Mouse (Mus musculus) urinary bladder, adult 2 months (tissue): ENCODE data around the gene Fstl1. TPM values are rescaled to one million over a fixed set of nuclear protein-coding genes. Genes with fewer than 3 reads are reported as not detected.

Source experiments
- DNase-seq: peaks from one replicate; pipeline ENCODE4 v3.0.0; 2022; ENCODE audit warnings: low spot score
- polyA plus RNA-seq: library from polyadenylated mRNA; depleted of rRNA; stranded (reverse); fragments of >200 nt; gene quantifications from 2 replicates; pipeline ENCODE4 v1.2.3, GENCODE M21; 2012

The Fstl1 gene
- polyA plus RNA-seq, 1 experiment: 266 TPM

DNA sequence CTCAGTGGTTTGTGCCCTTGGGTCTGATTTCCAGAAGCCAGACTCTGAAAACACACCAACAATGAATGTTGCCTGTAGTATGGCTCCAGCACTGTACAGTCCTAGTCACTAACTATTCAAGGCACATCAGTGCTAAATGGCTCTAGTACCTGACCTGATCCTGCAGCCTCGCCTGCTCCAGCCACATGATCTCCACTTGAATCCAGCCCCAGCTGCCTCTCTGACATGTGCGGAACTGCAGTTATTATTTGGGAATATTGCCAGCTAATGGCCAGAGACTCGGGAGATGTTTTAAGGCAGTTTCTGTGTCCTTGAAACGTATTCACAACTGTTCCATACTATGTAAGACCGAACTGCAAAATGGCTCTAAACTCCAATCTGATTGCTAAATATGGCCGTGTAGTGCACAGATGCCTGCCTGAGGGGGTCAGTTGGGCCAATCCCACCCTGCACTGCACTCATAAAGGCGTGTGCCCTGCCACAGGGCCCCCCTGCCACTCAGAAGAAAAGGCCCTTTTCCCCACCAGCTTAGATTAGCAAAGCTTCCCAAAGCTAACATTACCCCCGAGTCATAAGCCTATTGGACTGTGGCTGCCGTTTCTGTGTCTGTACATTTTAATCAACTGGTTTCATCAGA, 11.0 kb downstream of the Fstl1 start:
- DNase-seq: no peak

DNA sequence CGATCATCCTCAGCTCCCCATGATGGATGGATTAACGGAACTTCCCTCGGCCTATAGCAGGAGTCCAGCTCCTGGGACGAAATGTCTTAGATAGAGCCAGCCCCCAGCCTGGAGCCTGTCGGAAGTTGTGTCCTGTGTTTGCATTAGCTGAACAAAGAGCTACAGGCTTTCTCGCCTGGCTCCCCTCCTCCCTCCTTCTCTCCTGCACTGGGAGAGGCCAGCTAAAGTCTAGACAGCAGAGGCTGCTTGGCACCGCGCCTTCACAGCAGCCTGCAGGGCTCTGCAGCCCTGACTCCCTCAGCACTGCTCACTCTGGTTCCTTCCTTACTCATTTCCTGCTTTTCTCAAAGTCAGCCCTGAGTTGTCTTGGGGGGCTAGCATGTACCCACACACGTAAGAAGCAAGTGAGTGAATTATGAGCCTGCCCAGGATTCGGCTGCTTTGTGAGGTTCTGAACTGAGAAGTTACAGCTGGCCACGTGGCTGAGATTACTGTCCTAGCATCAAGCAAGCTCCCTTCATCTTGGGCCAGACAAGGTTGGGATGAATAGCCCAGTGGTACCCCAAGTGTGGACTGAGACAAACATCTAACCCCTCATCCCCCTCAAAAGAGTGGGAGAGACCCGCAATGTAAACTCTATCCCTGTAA, 11.8 kb downstream of the Fstl1 start:
- DNase-seq: no peak

DNA sequence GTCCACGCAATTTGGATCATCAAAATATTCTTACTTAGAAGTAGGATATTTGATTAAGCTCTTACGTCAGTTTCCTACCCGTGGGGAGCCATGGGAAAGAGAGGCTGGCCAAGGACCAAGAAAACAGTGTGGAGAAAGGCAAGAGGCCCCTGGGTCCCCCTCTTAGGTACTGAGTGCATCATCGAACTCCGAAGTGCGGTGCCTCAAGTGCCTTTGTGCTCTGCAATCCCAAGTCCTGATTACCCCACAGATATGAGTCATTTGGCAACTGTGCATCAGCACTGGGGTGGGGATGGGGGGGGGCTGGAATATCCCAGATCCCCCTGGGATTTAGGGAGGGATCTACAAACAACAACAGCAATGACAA, 12.3 kb downstream of the Fstl1 start:
- DNase-seq: no peak

DNA sequence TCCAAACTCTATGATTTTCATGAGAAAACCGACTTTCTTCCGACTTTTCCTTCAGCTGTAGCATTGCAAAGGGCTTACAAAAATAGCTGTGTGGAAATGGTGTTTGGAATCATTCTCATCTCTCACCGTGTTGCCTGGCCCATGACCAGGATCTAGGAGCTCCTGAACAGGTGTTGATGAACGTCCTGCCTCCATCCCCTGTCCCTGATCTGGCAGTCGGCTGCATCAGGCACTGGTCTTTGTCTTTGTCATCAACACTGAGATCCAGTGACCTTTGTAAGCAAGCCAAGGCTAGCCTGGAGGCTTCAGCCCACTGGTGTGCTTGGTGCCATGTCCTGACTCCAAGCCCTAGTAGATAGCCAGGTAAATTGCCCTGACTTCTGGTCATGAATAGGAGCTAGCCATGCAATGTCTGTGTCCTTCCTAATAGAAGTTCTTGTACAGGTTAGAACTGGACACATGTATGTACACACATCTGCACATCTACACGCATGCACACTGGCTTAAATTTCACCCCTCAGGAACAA, 12.8 kb downstream of the Fstl1 start:
- DNase-seq: no peak

DNA sequence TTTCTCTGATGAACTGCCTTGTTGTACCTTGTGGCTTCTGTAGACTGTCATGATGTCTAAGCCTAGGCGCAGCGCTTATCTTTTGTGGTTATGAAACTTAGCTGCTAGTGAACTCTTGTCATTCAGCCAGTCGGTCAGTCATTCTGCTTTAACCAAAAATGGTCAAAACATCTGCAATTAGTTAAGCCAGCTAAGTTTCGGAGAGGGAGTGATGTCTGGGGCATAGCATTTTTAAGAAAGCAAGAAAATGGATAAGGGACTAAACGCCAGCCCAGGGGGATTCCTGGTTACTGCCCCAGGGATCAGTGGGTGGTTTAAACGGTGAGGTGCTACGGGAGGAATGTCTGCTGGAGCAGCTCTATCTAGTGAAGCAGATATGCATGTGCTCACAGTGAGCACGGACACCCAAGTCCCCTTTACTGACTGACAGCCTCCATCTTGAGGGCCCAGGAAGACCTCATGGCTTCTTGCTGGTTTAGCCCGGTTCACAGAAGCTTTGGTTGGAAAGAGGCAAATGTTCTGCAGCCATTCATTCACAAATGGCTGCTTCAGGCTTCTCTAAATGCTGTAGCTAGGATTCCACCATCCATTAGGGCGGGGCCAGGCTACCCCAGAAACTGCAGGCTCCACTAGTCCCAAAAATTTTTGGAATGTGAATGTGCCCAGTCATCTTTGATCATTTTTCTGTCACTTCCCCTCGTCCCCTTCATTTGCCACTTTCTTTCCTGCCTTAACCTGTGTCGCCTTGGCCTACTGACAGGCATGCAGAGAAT, 13.5 kb downstream of the Fstl1 start:
- DNase-seq: no peak

DNA sequence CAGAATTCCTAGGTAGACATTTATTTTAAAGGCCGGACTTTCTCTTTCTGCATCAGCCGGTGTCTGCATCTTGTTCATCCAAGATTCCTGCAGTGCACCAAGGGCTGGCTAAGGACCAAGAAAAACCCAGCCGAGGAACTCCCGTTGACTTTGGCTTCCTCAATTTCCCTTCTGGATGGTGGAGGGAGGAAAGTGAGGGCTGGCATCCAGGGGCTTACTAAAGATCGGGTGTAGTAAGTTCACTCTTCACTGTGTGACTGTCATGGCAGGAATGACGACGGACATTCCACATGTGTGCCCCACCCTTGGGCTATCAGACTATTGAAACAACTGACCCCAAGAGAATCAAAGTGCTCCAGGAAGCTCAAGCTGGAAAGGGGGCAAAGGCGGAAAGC, 14.1 kb downstream of the Fstl1 start:
- no peak for DNase-seq

DNA sequence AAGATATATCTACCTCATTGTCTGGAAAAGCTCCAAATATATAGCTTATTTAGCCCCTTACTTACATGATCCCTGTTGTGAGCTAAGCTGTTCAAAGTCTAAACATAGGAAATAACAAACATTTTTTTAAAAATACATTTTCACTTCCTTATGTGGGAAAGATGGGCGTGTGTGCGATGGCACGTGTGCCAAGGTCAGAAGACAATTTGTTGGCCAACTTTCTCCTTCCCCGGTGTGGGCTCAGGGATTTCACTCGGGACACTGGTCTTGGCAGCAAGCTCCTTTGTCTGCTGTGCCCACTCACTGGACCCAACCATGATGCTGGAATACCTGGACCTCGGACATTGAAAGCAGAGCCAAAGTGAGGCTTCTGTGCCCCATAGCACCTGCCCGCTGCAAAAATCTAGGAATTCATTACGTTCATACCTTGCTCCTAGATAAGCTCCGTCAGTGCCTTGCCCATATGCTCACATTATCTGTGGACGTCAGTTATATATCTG, 19.0 kb downstream of the Fstl1 start:
- no peak for DNase-seq

DNA sequence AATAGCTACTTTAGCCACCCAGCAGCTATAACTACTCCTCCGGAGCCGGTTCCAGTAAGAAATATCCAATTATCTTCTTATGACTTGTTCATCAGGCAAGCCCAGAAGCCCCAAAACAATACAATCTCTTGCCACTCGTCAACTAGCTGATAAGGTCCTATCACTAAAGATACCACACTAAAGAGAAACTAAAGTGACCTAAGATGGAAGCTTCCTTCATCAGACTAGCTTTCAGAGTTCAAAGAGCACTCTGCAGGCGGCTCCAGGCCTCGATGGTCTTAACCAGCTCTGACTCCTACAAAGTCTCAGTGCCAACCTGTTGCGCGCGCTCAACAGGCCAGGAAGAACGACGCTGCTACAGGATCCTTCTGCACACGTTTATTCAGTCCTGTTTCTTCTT, 19.6 kb downstream of the Fstl1 start:
- DNase-seq: no peak

DNA sequence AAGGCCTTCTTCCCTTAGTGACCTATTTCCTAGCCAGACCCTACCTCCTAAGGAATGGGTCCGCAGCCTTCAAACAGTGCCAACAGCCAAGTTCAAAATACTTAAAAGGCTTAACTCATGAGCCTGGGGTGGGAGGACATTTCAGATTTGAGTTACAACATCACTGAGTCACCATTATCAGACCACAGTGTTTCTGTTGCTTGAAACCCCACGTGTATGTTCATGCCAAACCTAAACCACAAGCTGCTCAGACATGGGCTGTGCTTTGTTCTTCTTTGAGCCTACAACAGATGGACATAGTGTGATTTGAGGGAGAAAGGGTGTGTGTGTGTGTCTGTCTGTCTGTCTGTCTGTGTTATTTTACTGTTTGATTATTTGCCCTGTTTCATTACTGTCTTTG, 24.4 kb downstream of the Fstl1 start:
- DNase-seq: no peak

DNA sequence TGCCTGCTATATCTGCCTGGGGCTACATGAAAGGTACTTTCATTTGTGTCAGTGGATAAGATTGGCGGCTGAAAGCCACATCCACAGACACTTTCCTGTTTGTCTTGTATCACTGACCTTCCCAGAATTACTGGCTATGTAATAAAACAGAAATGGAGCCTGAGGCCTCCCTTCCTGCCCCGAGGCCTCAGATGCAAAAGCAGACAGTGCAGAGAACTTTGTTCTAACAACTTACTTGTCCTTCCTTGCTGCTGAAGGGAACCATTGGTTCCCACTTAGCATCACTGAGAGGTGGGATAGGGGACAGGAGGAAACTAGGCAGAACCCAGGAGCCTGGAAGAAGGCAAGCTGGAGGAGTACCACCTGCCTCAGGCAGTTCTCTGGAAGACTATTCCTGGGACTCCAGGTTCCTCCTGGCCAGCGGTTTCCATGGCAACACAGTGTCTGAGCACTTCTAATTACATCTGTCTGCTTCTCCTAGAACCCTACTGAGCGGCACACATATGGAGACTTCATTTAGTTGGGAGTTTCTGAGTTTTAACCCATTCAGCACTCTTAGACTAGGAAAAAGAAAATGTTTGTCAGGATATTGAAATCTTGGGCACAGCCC, 26.1 kb downstream of the Fstl1 start:
- no peak for DNase-seq

DNA sequence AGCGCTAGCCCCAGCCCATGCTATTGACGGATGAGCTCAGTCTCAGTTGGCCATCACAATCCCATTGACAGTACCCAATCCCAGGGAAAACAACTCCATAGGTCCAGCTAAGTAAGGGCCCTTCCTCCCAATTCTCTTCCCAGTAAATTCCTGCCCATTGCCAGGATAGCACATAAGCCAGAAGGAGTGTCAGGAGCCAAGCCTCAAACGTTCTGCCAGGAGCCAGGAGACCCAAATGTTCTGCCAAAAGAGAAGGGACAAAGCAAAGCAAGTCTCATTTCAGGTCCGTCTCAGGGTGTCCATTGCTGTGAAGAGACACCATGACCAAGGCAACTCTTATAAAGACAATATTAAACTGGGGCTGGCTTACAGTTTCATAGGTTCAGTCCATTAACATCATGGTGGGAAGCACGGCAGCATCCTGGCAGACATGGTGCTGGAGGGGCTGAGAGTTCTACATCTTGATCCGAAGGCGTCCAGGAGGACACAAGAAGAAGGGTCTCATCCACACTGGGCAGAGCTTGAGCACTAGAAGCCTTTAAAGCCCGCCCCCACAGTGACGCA, 26.8 kb downstream of the Fstl1 start:
- no peak for DNase-seq

DNA sequence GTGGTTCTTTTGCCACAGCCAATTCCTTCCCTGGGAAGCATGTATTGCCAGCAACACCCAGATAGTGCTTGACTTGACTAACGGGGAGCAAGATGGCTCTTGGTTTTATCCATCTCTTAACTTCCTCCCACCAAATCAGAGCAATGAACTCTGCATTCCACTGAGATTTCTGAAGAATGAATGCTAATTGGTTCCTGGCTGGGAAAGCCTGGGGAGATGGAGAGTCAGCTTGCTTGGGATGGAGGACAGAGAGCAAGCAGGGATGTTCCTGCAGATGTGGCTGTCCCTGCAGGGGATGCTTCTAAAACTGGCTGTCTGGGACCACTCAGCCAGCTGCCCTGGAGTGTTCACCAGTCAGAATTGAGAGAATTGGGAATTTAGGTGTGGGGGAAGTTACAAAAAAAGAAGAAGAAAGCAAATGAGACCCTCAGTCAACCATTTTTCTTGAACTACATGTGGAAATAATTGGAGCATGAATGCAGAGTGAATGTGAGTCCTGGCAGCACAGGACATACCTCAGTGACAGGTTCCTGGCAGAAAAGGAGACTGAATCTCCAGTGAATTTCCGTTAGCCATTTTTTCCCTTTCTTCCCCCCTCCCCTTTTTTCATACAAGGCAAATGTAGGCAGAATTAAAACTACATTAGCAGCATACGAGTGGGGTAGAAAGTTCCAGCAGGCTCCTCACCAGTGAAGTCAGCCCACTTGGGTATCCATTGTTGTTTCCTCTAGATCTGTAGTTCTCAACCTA, 29.2 kb downstream of the Fstl1 start:
- DNase-seq: no peak

DNA sequence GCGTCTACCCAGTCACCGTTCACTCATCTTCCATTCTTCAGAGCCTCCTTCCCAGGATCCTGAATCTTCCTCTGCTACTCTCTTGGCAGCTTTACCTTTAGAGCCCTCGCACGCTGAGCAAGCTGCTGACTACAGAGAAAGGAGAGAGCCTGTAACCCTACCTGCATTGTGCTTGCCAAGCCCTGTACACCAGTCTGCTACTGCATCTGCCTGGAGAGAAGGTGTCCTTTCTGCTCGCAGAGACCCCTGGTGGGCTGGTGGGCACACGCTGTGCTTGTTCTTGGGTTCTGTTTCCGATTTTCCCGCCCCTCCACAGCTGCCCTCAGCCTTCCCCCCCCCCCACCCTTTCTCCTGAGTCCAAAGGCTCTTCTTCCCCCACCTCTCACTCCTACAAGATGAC, 30.6 kb downstream of the Fstl1 start:
- no peak for DNase-seq

DNA sequence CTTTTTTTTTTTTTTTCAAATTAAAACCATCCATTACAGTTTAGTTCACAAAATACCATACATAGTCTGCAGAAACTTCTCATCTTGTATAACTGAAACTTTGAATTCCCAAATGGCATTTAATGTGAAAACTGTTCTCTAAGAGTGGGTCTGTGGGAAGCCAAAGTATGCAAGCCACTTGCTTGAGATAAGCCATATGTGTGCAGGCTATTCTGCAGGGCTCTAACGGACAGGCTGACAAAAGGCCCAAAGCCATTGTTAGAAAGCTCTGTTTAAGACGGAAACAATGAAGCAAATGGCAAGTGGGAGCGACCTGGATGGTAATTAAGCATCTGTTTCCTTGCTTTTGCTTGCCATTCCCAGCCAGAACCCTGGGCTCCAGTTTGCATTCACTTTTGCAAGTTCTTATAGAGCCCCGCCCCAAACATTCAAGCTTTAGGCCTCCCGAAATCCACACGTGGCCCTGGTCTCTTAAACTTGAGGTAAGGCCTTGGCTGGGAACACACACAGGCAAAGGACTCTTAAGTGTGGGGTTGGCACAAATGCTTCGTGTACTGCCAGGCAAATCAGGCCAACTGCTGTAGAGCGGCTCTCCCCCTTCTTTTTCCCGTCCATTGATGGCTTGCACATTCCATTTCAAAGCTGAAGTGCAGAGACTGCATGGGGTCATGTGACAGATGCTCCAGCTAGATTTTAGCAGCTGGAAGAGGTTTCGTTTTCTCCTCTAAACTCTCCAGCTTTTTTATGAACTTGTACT, 32.4 kb downstream of the Fstl1 start:
- no peak for DNase-seq

DNA sequence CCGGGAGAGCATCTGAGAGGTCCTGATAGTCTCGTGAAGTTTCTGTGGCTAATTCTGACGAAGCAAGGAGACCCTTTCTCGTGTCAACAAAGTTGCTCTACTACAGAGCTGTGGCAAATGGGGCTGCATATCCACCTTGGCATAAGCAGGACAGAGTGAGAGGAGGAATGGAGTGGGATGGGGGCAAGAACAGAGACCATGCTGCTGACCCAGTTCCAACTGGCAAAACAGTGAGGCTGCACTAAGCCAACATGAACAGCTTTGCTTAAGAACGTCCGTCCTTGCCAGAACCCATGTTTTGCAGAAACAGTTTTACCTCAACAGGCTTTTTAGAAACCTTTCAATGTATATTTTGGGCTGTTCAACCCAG, 32.9 kb downstream of the Fstl1 start:
- DNase-seq: no peak

DNA sequence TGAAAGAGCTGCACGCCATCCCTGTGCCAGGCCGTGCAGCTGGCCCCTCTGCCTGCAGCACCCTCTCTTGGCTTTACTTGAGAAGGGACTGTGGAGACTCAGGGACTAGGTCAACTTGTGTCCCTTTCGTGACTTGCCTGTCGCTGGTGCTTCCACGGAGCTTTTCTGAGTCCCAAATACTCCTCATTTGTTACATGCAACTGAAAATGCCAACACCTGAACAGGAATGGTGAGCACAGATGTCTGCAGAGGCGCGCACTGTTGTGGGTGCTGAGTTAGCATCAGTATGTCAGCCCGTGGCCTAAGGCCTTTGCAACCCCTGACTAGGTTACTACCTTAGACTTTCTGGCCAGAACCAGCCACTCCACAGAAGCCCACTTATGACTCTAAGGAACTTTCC, 35.2 kb downstream of the Fstl1 start:
- DNase-seq: no peak

DNA sequence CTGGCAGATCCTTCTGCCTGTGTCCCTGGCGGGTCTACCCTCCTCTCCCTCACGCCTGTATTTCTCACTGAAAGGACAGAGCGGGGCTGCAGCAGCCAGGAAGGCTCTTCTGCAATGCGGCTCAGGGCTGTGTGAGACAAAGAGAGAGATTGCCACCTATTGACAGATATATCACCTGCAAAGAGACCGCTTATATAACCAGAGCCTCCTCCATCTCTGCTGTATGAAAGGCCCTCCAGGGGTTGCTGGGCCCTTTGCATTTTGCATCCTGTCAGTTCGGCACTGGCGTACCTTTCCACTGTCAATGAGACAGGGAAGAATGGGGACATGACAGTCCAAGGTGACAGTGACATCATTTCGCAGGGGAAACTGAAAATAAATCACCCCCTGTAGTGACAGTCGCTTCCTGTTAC, 35.8 kb downstream of the Fstl1 start:
- DNase-seq: no peak

DNA sequence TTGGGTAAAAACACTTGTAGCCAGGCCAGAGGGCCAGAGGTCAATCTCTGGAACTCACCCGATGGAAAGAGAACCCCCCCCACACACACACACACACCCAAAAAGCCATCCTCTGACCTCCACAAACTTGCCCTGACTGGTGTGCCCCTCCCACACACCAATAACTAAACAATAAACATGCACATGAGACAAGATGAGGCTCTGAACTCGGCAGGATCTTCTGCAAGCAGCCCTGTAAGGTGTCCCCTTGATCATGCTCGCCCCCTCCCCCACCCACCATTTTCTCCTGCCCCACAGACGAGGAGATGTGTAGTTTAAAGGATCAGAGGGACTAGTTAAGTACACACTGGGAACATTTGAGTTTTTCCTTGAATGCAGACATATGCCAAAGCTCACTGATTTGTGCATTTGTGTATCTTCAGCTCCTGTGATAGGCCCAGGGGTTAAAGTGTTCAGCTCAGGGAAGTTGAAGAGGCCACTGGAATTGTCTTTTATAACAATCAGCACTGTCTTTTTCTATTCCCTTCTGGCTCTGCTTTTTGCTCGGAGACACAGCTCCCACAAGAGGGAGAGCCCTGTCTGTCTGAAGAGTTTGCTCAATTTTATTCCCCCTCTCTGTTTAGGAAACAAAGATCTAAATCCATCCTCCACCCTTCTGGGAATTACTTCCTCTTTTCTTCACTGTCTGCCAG, 37.2 kb downstream of the Fstl1 start:
- no peak for DNase-seq

DNA sequence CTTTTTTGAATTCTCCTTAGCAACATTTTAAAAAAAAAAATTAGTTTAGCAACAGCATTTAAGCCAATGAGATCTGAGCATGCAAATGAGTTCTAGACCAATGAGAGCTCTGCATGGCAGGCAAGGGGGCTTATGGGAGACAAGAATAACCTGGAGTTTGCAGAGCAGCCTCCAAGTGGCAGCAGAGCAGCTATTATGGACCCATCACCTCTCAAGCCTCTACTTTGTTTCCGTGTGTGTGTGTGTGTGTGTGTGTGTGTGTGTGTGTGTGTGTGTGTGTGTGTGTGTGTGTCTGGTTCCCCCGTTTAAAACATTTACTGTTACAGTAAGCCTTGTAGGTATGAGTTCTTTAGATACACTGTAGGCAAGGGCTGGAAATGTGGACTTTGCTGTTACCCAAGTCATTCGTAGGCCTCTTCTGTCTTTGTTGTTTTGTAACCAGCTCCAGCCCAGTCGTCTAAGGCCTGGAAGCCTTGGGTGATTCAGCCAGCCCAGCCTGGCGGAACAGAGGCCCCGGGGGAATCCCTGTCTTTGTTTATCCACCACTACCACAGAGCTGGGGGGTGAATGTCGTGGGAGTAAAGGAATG, 37.8 kb downstream of the Fstl1 start:
- no peak for DNase-seq

DNA sequence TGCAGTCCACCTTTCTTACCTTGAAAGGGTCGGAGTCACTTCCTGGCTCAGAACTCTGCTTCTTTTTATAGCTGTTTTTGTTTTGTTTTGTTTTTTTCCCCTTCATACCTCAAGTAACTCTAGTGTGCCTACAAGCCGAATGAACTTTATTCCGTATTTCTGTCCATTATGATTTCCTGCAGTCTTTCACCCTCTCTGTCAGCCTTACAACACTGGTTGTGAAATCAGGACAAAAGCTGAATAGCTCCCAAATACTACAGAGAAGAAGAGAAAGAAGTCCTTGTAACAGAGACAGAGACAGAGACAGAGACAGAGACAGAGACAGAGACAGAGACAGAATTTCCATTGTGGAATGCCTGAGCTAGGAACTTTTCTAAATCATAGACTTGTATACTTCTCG, 41.3 kb downstream of the Fstl1 start:
- DNase-seq: no peak
